Mouse (Mus musculus) midbrain, embryonic 10.5 days (tissue): ENCODE data around the gene Kazn. TPM values are rescaled to one million over a fixed set of nuclear protein-coding genes. Genes with fewer than 3 reads are reported as not detected.
A peak's percentile ranks its signal among the peaks of the same experiment; 100 is the strongest.

Source experiments
- DNase-seq: peaks from one replicate; pipeline ENCODE4 v3.0.0-alpha.2; 2017; ENCODE audit warnings: low spot score
- H3K27ac ChIP-seq: fragments of 300-500 bp; sonication (generic); replicated peaks from 2 replicates; pipeline ENCODE4 v1.5.1; 2016; ENCODE audit warnings: mild to moderate bottlenecking
- H3K27me3 ChIP-seq: fragments of 300-500 bp; sonication (generic); 2 replicates; pipeline ENCODE4 v1.6.1; 2016; ENCODE audit warnings: low read depth, mild to moderate bottlenecking; ENCODE audit not compliant: poor library complexity, severe bottlenecking
- H3K36me3 ChIP-seq: fragments of 300-500 bp; sonication (generic); 2 replicates; pipeline ENCODE4 v1.6.1; 2016; ENCODE audit warnings: mild to moderate bottlenecking, moderate library complexity
- H3K4me1 ChIP-seq: fragments of 300-500 bp; sonication (generic); 2 replicates; pipeline ENCODE4 v1.6.1; 2016
- H3K4me3 ChIP-seq: fragments of 300-500 bp; sonication (generic); 2 replicates; pipeline ENCODE4 v1.5.1; 2016; ENCODE audit warnings: mild to moderate bottlenecking, moderate library complexity
- H3K9me3 ChIP-seq: fragments of 300-500 bp; sonication (generic); replicated peaks from 2 replicates; pipeline ENCODE4 v1.6.1; 2016; ENCODE audit warnings: mild to moderate bottlenecking
- WGBS: fragments of 180-500 bp; shearing (Covaris S2); methylation state at CpG from one replicate; pipeline ENCODE4 v1.1.7; 2016; 5-methylcytosine and 5-hydroxymethylcytosine counted together
- polyA plus RNA-seq: library from polyadenylated mRNA; unstranded; fragments of >200 nt; fragmentation: Nextera tagmentation; extraction: Ambion mirVana; gene quantifications from 2 replicates; pipeline ENCODE4 v1.2.1, GENCODE M21; 2016

Kazn gene
- polyA plus RNA-seq, 1 experiment from 2014 or later, result 9.4 TPM

GRCm38 (mm10) chr4:142181646-142182045 lies 57.6 kb downstream of the Kazn start:
- WGBS, result 80% methylated on average over 4 of the region's 4 CpGs
- Histone ChIP-seq H3K36me3 (peaks cover 4% of the 10 kb centered on the region; the same call in 1 of the 2 replicates), H3K4me3 (no peak overlapping the region), H3K4me1 (peaks cover 12% of the 10 kb centered on the region), H3K27me3 (no peaks in the 10 kb centered on the region), H3K27ac (no peak overlapping the region), H3K9me3 (no peaks in the 10 kb centered on the region)
- DNase-seq, result no peak

GRCm38 (mm10) chr4:142180874-142181273 lies 58.3 kb downstream of the Kazn start:
- no peaks in the 10 kb centered on the region for H3K27me3 ChIP-seq
- DNase-seq, result no peak
- H3K27ac ChIP-seq, result peak overlapping the region; percentile 2
- peaks cover 12% of the 10 kb centered on the region for H3K4me1 ChIP-seq
- no peaks in the 10 kb centered on the region for H3K9me3 ChIP-seq
- H3K36me3 ChIP-seq, result peaks cover 4% of the 10 kb centered on the region; the same call in 1 of the 2 replicates
- 91% methylated on average over 9 of the region's 9 CpGs for WGBS
- no peak overlapping the region for H3K4me3 ChIP-seq

- H3K4me1 ChIP-seq, result peaks cover 12% of the 10 kb centered on the region
- H3K9me3 ChIP-seq, result no peaks in the 10 kb centered on the region
- no peak overlapping the region for H3K4me3 ChIP-seq
- no peaks in the 10 kb centered on the region for H3K27me3 ChIP-seq
- WGBS, result 60% methylated on average over 3 of the region's 3 CpGs
- DNase-seq, result no peak
- H3K36me3 ChIP-seq, result peaks cover 4% of the 10 kb centered on the region; the same call in 1 of the 2 replicates
- H3K27ac ChIP-seq, result peak overlapping the region; percentile 17; the same call in 1 of the 2 replicates
Observed at GRCm38 (mm10) chr4:142180289-142180688, 58.9 kb downstream of the Kazn start.

- DNase-seq, result no peak
- Histone ChIP-seq H3K27ac (0 out of 2 replicates have a peak overlapping the region, but pooled peaks have one; percentile 17), H3K27me3 (no peaks in the 10 kb centered on the region), H3K9me3 (no peaks in the 10 kb centered on the region), H3K4me1 (peaks cover 17% of the 10 kb centered on the region), H3K36me3 (peaks cover 4% of the 10 kb centered on the region; the same call in 1 of the 2 replicates), H3K4me3 (no peak overlapping the region)
- WGBS, result 81% methylated on average over 13 of the region's 13 CpGs
Observed at GRCm38 (mm10) chr4:142179531-142179930, 59.7 kb downstream of the Kazn start.

GRCm38 (mm10) chr4:142176732-142177131 lies 62.5 kb downstream of the Kazn start:
- no peaks in the 10 kb centered on the region for H3K9me3 ChIP-seq
- no peaks in the 10 kb centered on the region for H3K27me3 ChIP-seq
- peaks cover 4% of the 10 kb centered on the region; the same call in 1 of the 2 replicates for H3K36me3 ChIP-seq
- H3K4me1 ChIP-seq, result peaks cover 45% of the 10 kb centered on the region
- no peak overlapping the region for H3K27ac ChIP-seq
- no peak overlapping the region for H3K4me3 ChIP-seq
- whole genome bisulfite sequencing, result 89% methylated on average over 3 of the region's 3 CpGs
- DNase-seq, result no peak

GRCm38 (mm10) chr4:142173981-142174485 lies 65.2 kb downstream of the Kazn start:
- H3K4me1 ChIP-seq, result peaks cover 51% of the 10 kb centered on the region
- WGBS, result 52% methylated on average over 6 of the region's 6 CpGs

GRCm38 (mm10) chr4:142172942-142173341 lies 66.3 kb downstream of the Kazn start:
- Histone ChIP-seq H3K36me3 (peaks cover 4% of the 10 kb centered on the region; the same call in 1 of the 2 replicates), H3K27me3 (no peaks in the 10 kb centered on the region), H3K9me3 (no peaks in the 10 kb centered on the region), H3K4me1 (peaks cover 51% of the 10 kb centered on the region), H3K27ac (peak overlapping the region; percentile 76; the same call in 1 of the 2 replicates), H3K4me3 (no peak overlapping the region)
- no peak for DNase-seq
- 95% methylated on average over 4 of the region's 4 CpGs for WGBS

More at GRCm38 (mm10) chr4:142173981-142174485, 65.2 kb downstream of the Kazn start:
- DNase-seq, result no peak
- Histone ChIP-seq H3K4me3 (no peak overlapping the region), H3K27ac (peak overlapping the region; percentile 76), H3K36me3 (peaks cover 4% of the 10 kb centered on the region; the same call in 1 of the 2 replicates), H3K27me3 (no peaks in the 10 kb centered on the region), H3K9me3 (no peaks in the 10 kb centered on the region)

GRCm38 (mm10) chr4:142171788-142172497 lies 67.3 kb downstream of the Kazn start:
- WGBS, result 65% methylated on average over 8 of the region's 8 CpGs
- H3K9me3 ChIP-seq, result no peaks in the 10 kb centered on the region
- no peak overlapping the region for H3K27ac ChIP-seq
- DNase-seq, result no peak
- peaks cover 4% of the 10 kb centered on the region; the same call in 1 of the 2 replicates for H3K27me3 ChIP-seq
- peaks cover 2% of the 10 kb centered on the region; the same call in 1 of the 2 replicates for H3K36me3 ChIP-seq
- H3K4me3 ChIP-seq, result no peak overlapping the region
- H3K4me1 ChIP-seq, result peaks cover 51% of the 10 kb centered on the region

- no peak for DNase-seq
- no peak overlapping the region for H3K4me3 ChIP-seq
- H3K27ac ChIP-seq, result peak overlapping the region; percentile 35; the same call in 1 of the 2 replicates
- peaks cover 60% of the 10 kb centered on the region for H3K4me1 ChIP-seq
- H3K9me3 ChIP-seq, result no peaks in the 10 kb centered on the region
- peaks cover 4% of the 10 kb centered on the region; the same call in 1 of the 2 replicates for H3K27me3 ChIP-seq
- 59% methylated on average over 18 of the region's 18 CpGs for WGBS
- no peaks in the 10 kb centered on the region for H3K36me3 ChIP-seq
Observed at GRCm38 (mm10) chr4:142170882-142171768, 68.1 kb downstream of the Kazn start.

- peaks cover 65% of the 10 kb centered on the region for H3K4me1 ChIP-seq
- H3K4me3 ChIP-seq, result no peak overlapping the region
- H3K27ac ChIP-seq, result no peak overlapping the region
- DNase-seq, result no peak
- WGBS, result 79% methylated on average over 4 of the region's 4 CpGs
- peaks cover 4% of the 10 kb centered on the region; the same call in 1 of the 2 replicates for H3K27me3 ChIP-seq
- no peaks in the 10 kb centered on the region for H3K36me3 ChIP-seq
- H3K9me3 ChIP-seq, result no peaks in the 10 kb centered on the region
Observed at GRCm38 (mm10) chr4:142169636-142170035, 69.6 kb downstream of the Kazn start.

GRCm38 (mm10) chr4:142168352-142168751 lies 70.8 kb downstream of the Kazn start:
- 89% methylated on average over 7 of the region's 7 CpGs for WGBS
- Histone ChIP-seq H3K27me3 (peaks cover 4% of the 10 kb centered on the region; the same call in 1 of the 2 replicates), H3K9me3 (no peaks in the 10 kb centered on the region), H3K4me3 (no peak overlapping the region), H3K27ac (no peak overlapping the region), H3K4me1 (peaks cover 62% of the 10 kb centered on the region), H3K36me3 (no peaks in the 10 kb centered on the region)
- DNase-seq, result no peak
